Mouse (Mus musculus): Measurements from ENCODE around the gene Gm10638.

GRCm38 (mm10) chr8:86712594-86712993 lies 32.9 kb upstream of the Gm10638 start:
- TF ChIP-seq CTCF (IDR thresholded peaks at IDR 0.05 in 2 of 3, conservative IDR thresholded peaks at IDR 0.05 in 1 of 3; ENCODE audit: control insufficient read depth in 1 of 3, insufficient read depth in 1 of 3, low read depth in 2 of 3, low read length in 3 of 3, poor library complexity in 1 of 3, severe bottlenecking in 1 of 3) (no peak), MAZ (IDR thresholded peaks at IDR 0.05; ENCODE audit: low read depth, low read length) (no peak), POLR2A (IDR thresholded peaks at IDR 0.05; ENCODE audit: control insufficient read depth in 1 of 2, insufficient read depth in 1 of 2, low read depth in 1 of 2, low read length in 2 of 2, poor library complexity in 1 of 2) (no peak), GATA1 (IDR thresholded peaks at IDR 0.05; ENCODE audit: low read depth, low read length) (0 out of 2 replicates have a peak, but pooled peaks have one; percentile 8), HCFC1 (IDR thresholded peaks at IDR 0.05; ENCODE audit: low read depth, low read length) (no peak), UBTF (IDR thresholded peaks at IDR 0.05; ENCODE audit: borderline replicate concordance, insufficient read depth, low read depth, low read length) (no peak), MYC (IDR thresholded peaks at IDR 0.05; ENCODE audit: low read depth, low read length) (no peak), NELFE (IDR thresholded peaks at IDR 0.05; ENCODE audit: low read depth, low read length) (no peak), MYB (IDR thresholded peaks at IDR 0.05; ENCODE audit: low read depth, low read length) (no peak)
